Mouse (Mus musculus) small intestine, adult 2 months (tissue): ENCODE measurements around the gene Slc9a2.

Experiments
- CTCF ChIP-seq: fragments of 200-500 bp; IDR thresholded peaks from 2 replicates; pipeline ENCODE4 v1.5.1; 2012; ENCODE audit warnings: low read depth, mild to moderate bottlenecking, control low read depth, inconsistent platforms, low read length, moderate library complexity, mixed read lengths; ENCODE audit not compliant: insufficient replicate concordance, insufficient read length; ENCODE audit errors: extremely low read depth
- POLR2A ChIP-seq: fragments of 200-500 bp; IDR thresholded peaks from 2 replicates; pipeline ENCODE4 v1.6.1; 2012; ENCODE audit warnings: low read depth, mild to moderate bottlenecking, control low read depth, inconsistent platforms, low read length, moderate library complexity

- no peak for TF ChIP-seq CTCF
- no peak for TF ChIP-seq POLR2A
Observed at GRCm38 (mm10) chr1:40764701-40765275, 84.4 kb downstream of the Slc9a2 start.
